ENCODE assay signal across 8 mouse cellular contexts in genomic region chr4:45418229-45418950, GRCm38 (mm10). TPM values are rescaled to one million over a fixed set of nuclear protein-coding genes. Genes with fewer than 3 reads are reported as not detected.
DNase-seq lines count a peak whose midpoint lies in the region; ATAC-seq and TF ChIP-seq lines count a peak whose summit lies in the region.

No protein-coding gene starts in this region.

- no peak for TF ChIP-seq EP300 in MEL (IDR thresholded peaks at IDR 0.05; ENCODE audit: low read depth in 1 of 2, low read length in 2 of 2)

- TF ChIP-seq RAD21 in MEL (IDR thresholded peaks at IDR 0.05; ENCODE audit: low read depth, low read length), result peak; percentile 84

- TF ChIP-seq CTCF in MEL (IDR thresholded peaks at IDR 0.05 in 2 of 3, conservative IDR thresholded peaks at IDR 0.05 in 1 of 3; ENCODE audit: control insufficient read depth in 1 of 3, insufficient read depth in 1 of 3, low read depth in 2 of 3, low read length in 3 of 3, poor library complexity in 1 of 3, severe bottlenecking in 1 of 3), result peak in 2 of 3 experiments; percentile 79 to 83; a peak in 5 of 6 replicates
- peak; percentile 79 for TF ChIP-seq CTCF in brain, embryonic 14.5 days (IDR thresholded peaks at IDR 0.05; ENCODE audit: borderline replicate concordance, extremely low read depth, insufficient read depth, insufficient read length)

- TF ChIP-seq POLR2A in MEL (IDR thresholded peaks at IDR 0.05; ENCODE audit: control insufficient read depth in 1 of 2, insufficient read depth in 1 of 2, low read depth in 1 of 2, low read length in 2 of 2, poor library complexity in 1 of 2), result no peak
- no peak for TF ChIP-seq POLR2A in brain, embryonic 14.5 days (IDR thresholded peaks at IDR 0.05; ENCODE audit: borderline replicate concordance, extremely low read depth, insufficient read depth, insufficient read length, poor library complexity, severe bottlenecking)

- H3K4me3 ChIP-seq in MEL (ENCODE audit: control insufficient read depth in 1 of 2, insufficient read depth in 1 of 2, low read depth in 2 of 2, low read length in 2 of 2), result peak overlapping the region; percentile 12 to 55; a peak in 3 of 4 replicates
- H3K4me3 ChIP-seq in forebrain, embryonic 16.5 days (replicated peaks; ENCODE audit: low read length), result no peak overlapping the region
- H3K4me3 ChIP-seq in lung, embryonic 16.5 days (ENCODE audit: low read length), result no peak overlapping the region

- H3K36me3 ChIP-seq in MEL (ENCODE audit: control insufficient read depth in 1 of 2, insufficient read depth in 2 of 2, low read length in 2 of 2), result no peaks in the 10 kb centered on the region
- H3K36me3 ChIP-seq in forebrain, embryonic 16.5 days (ENCODE audit: control insufficient read depth, insufficient read depth), result no peaks in the 10 kb centered on the region
- H3K36me3 ChIP-seq in lung, embryonic 16.5 days (ENCODE audit: control insufficient read depth, insufficient read depth, low read length), result no peaks in the 10 kb centered on the region

- peak overlapping the region; percentile 27; the same call in 1 of the 2 replicates for H3K4me2 ChIP-seq in forebrain, embryonic 16.5 days (ENCODE audit: low read length)
- peak overlapping the region; percentile 40 for H3K4me2 ChIP-seq in lung, embryonic 16.5 days (ENCODE audit: low read depth, low read length)

- H3K9me3 ChIP-seq in MEL (replicated peaks; ENCODE audit: insufficient read depth, low read length), result no peaks in the 10 kb centered on the region
- no peaks in the 10 kb centered on the region for H3K9me3 ChIP-seq in forebrain, embryonic 16.5 days (ENCODE audit: control insufficient read depth, low read length)
- no peaks in the 10 kb centered on the region for H3K9me3 ChIP-seq in lung, embryonic 16.5 days (ENCODE audit: control insufficient read depth, low read length)

- DNase-seq in MEL (ENCODE audit: low read depth, low spot score), result peak; percentile 67
- DNase-seq in brain, embryonic 14.5 days (ENCODE audit: low read depth), result peak; percentile 84
- peak; percentile 75 for DNase-seq in heart, postnatal 4 days
- DNase-seq in layer of hippocampus, adult 9-10 months (ENCODE audit: low spot score), result peak; percentile 21
- DNase-seq in retina, adult 2 months (ENCODE audit: low read depth, low spot score), result peak; percentile 16

- 9% methylated on average over 11 of the region's 11 CpGs for WGBS in forebrain, embryonic 16.5 days
- WGBS in lung, embryonic 16.5 days, result 11% methylated on average over 11 of the region's 11 CpGs

- H3K4me1 ChIP-seq in MEL (ENCODE audit: control insufficient read depth in 1 of 2, insufficient read depth in 2 of 2, low read length in 2 of 2), result no peaks in the 10 kb centered on the region
- peaks cover 29% of the 10 kb centered on the region for H3K4me1 ChIP-seq in forebrain, embryonic 16.5 days (replicated peaks; ENCODE audit: control insufficient read depth, insufficient read depth, low read length)
- peaks cover 33% of the 10 kb centered on the region for H3K4me1 ChIP-seq in lung, embryonic 16.5 days (replicated peaks; ENCODE audit: control insufficient read depth, insufficient read depth, low read length)

- H3K27ac ChIP-seq in MEL (ENCODE audit: control insufficient read depth, low read depth, low read length), result no peak overlapping the region
- no peak overlapping the region for H3K27ac ChIP-seq in forebrain, embryonic 16.5 days (ENCODE audit: low read length)
- no peak overlapping the region for H3K27ac ChIP-seq in lung, embryonic 16.5 days (ENCODE audit: low read length)

- H3K79me2 ChIP-seq in MEL (ENCODE audit: control insufficient read depth, insufficient read depth, low read length, poor library complexity), result no peaks in the 10 kb centered on the region

- peak; percentile 63 for ATAC-seq in forebrain, embryonic 16.5 days
- peak; percentile 46; the same call in 1 of the 2 replicates for ATAC-seq in lung, embryonic 16.5 days (ENCODE audit: low read depth)
- ATAC-seq in erythroblast, adult 5-6 weeks (replicated peaks; ENCODE audit: low FRiP score, poor library complexity, severe bottlenecking), result no peak

- H3K27me3 ChIP-seq in MEL (ENCODE audit: control insufficient read depth in 1 of 2, insufficient read depth in 2 of 2, low read length in 2 of 2), result no peaks in the 10 kb centered on the region
- no peaks in the 10 kb centered on the region for H3K27me3 ChIP-seq in forebrain, embryonic 16.5 days (replicated peaks; ENCODE audit: control insufficient read depth, insufficient read depth, low read length)
- no peaks in the 10 kb centered on the region for H3K27me3 ChIP-seq in lung, embryonic 16.5 days (ENCODE audit: control insufficient read depth, insufficient read depth, low read depth, low read length)

- H3K9ac ChIP-seq in MEL (ENCODE audit: control insufficient read depth, low read depth, low read length, poor library complexity, severe bottlenecking), result peak overlapping the region; percentile 29; the same call in 1 of the 2 replicates
- no peak overlapping the region; the same call in 1 of the 2 replicates for H3K9ac ChIP-seq in forebrain, embryonic 16.5 days (replicated peaks; ENCODE audit: low read depth, low read length)
- H3K9ac ChIP-seq in lung, embryonic 16.5 days (ENCODE audit: low read length), result no peak overlapping the region

TF ChIP-seq in MEL, 35 proteins besides CTCF, POLR2A, EP300 and RAD21:
- peak; percentile 83 for TF ChIP-seq ZC3H11A (IDR thresholded peaks at IDR 0.05; ENCODE audit: low read depth, low read length)
- peak; percentile 86 for TF ChIP-seq SMC3 (IDR thresholded peaks at IDR 0.05; ENCODE audit: low read depth, low read length)
- TF ChIP-seq ZMIZ1 (IDR thresholded peaks at IDR 0.05; ENCODE audit: low read depth, low read length), result no peak
- TF ChIP-seq MAZ (IDR thresholded peaks at IDR 0.05; ENCODE audit: low read depth, low read length), result peak; percentile 48; the same call in 1 of the 2 replicates
- no peak for TF ChIP-seq USF1 (IDR thresholded peaks at IDR 0.05; ENCODE audit: low read depth, low read length)
- TF ChIP-seq BHLHE40 (IDR thresholded peaks at IDR 0.05; ENCODE audit: borderline replicate concordance, low read depth, low read length), result peak; percentile 18; the same call in 1 of the 2 replicates

RNA-seq across cellular contexts. Expression of gene Slc25a51, which starts 9.8 kb away (rescaled TPM):
- 43.8 and 47.6 TPM in 2 replicates for total RNA-seq in MEL (2012; rRNA removed)
- 100 to 1,000 TPM in 1 of 2 experiments, 10 to 100 TPM in 1; 47.5 to 395 TPM for polyA plus RNA-seq in MEL (2012; ENCODE audit: insufficient read depth in 1 of 2, insufficient read length in 2 of 2, low read depth in 1 of 2, low replicate concordance in 2 of 2, missing spikeins in 1 of 2)
- 130 and 146 TPM in 2 replicates for polyA plus RNA-seq in brain, embryonic 14.5 days (2012; rRNA removed)
- polyA plus RNA-seq in forebrain, embryonic 16.5 days (2015; fragmentation: Nextera tagmentation; extraction: Ambion mirVana), result 84.5 and 84.7 TPM in 2 replicates
- total RNA-seq in heart, postnatal 4 days (2021), result 100 to 1,000 TPM; 120 to 124 TPM
- polyA plus RNA-seq in lung, embryonic 16.5 days (2015; fragmentation: Nextera tagmentation; extraction: Ambion mirVana), result 69.4 and 75.7 TPM in 2 replicates
- total RNA-seq in erythroblast, adult 5-6 weeks (2015; ENCODE audit: low replicate concordance), result 875 and 932 TPM in 2 replicates
- 975 and 1,016 TPM in 2 replicates for total RNA-seq in erythroblast, adult 5-6 weeks (2017; ENCODE audit: low replicate concordance)

Comparison
In these comparisons a context has a peak if more than half of its experiments do, and no peak if none do; other contexts are left out.
1. DNase-seq: peak in every context shown above with its lines; median percentile 84 in brain, embryonic 14.5 days; 75 in heart, postnatal 4 days; 67 in MEL; 21 in layer of hippocampus, adult 9-10 months; 16 in retina, adult 2 months.
2. H3K4me3 ChIP-seq: peak in MEL (2 of 2); none in forebrain, embryonic 16.5 days (single experiment) and lung, embryonic 16.5 days (single experiment).